Mouse (Mus musculus): ENCODE measurements around the gene Ids. TPM values are rescaled to one million over a fixed set of nuclear protein-coding genes. Genes with fewer than 3 reads are reported as not detected.
"Not testable (repeated sequence)": the region's sequence is repeated elsewhere in the genome, so short reads cannot be mapped to it uniquely, and the experiment has no call there.

Gene Ids
- 1.9 and 2.1 TPM in 2 replicates for polyA plus RNA-seq (2015; fragmentation: Nextera tagmentation; extraction: Ambion mirVana)

DNA sequence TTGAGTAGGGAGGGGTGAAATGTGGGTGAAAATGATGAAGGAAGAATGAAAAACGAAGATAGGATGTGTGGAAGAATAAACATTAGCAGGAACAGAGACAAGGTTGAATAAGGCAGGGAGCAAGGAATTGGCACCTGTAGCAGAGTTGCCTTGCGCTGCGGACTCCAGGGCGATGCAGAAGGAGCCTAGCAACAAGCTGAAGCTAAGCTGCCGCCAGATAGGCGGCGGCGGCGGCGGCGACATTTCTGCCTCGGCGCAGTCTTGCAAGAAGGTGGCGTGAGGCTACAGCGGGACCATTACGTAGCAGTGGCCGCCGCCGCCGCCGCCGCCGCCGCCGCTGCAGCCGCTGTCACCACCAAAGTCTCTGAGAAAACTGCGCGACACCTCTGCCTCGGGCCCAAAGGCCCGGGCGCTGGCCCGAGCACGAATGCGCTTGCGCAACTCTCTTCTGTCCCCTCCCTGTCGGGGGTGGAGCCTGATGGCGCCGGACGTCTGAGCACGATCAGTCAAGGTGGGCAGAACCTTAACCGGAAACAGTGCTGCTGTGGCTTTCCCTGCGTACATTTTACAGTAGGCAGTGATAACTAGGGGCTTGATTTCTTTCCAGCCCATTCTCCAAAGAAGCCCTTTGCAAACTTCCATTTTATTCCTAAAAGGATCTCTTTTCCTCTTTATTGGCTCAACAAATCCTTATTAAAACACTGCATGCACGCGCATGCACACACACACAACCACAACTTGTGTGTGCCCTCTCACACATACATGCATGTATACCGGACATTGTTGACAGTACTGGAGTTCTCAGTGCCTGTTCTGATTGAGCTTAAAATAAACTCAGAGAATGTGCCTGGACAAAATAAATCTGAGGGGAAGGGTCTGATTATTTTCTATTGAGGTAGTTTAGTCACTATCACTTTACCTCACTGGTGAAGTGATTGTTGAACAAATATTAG is at the start of gene Ids:
Gene Ids, minus strand, starts transcription at position 424 of the 953 bp plus-strand sequence.
- H3K36me3 ChIP-seq (ENCODE audit: control insufficient read depth, insufficient read depth, low read length) = no peaks in the 10 kb centered on the region
- 12% methylated on average over 40 of the region's 45 CpGs for WGBS
- H3K27ac ChIP-seq (ENCODE audit: low read length) = no peak within 1 kb of the TSS
- ATAC-seq = peak; percentile 98
- H3K4me2 ChIP-seq (ENCODE audit: low read depth, low read length) = peak within 1 kb of the TSS; percentile 41
- peak within 1 kb of the TSS; percentile 71 for H3K9ac ChIP-seq (ENCODE audit: low read depth, low read length)
- H3K9me3 ChIP-seq (ENCODE audit: control insufficient read depth, low read length) = no peaks in the 10 kb centered on the region
- H3K27me3 ChIP-seq (replicated peaks; ENCODE audit: control insufficient read depth, insufficient read depth, low read length) = no peaks in the 10 kb centered on the region
- H3K4me1 ChIP-seq (ENCODE audit: control insufficient read depth, insufficient read depth, low read length) = no peaks in the 10 kb centered on the region
- H3K4me3 ChIP-seq (ENCODE audit: low read length) = peak within 1 kb of the TSS; percentile 53

DNA sequence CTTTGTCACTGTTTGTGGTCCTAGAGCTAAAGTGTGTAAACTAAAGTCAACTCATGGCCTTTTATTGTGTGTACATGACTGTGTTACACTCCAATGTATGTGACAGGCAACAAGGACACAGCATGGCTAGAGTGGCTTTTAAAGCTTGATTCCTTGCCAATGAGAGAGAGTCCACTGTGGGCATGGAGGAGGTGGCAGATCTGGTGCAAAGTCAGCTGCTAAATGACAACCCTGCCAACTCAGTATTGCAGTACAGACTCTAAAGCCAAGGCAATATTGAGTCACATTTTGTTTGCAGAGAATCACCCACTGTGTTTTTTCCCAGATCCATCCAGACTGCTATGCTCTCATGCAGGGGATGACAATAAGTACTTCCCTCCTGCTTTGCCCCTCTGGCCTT is 27.8 kb upstream of the Ids start:
- H3K27ac ChIP-seq (ENCODE audit: low read length); H3K9me3 ChIP-seq (ENCODE audit: control insufficient read depth, low read length); ATAC-seq; H3K9ac ChIP-seq (ENCODE audit: low read depth, low read length); H3K4me1 ChIP-seq (ENCODE audit: control insufficient read depth, insufficient read depth, low read length); H3K36me3 ChIP-seq (ENCODE audit: control insufficient read depth, insufficient read depth, low read length); H3K4me2 ChIP-seq (ENCODE audit: low read depth, low read length); H3K27me3 ChIP-seq (replicated peaks; ENCODE audit: control insufficient read depth, insufficient read depth, low read length); H3K4me3 ChIP-seq (ENCODE audit: low read length): not testable (repeated sequence)

DNA sequence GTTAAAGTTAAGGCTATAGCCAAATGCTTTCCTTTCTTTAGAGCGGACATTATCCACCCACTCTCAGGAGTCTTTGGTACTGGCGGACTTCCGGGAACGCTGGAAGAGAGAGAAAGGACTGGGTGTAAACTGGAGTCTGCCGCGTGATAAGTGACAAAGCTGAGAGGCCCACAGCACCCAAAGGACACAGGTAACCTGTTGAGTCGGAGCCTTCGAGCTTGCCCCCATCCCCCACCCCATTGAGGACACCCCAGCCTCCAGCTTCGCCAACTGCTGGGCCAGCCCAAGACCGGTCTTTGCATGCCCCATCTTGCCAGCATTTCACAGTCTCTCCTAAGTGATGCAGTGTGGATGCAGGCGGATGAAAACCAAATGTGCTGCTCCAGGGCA is 21.1 kb upstream of the Ids start:
- Histone ChIP-seq H3K36me3 (ENCODE audit: control insufficient read depth, insufficient read depth, low read length) (peaks cover 2% of the 10 kb centered on the region; the same call in 1 of the 2 replicates), H3K27ac (ENCODE audit: low read length) (peak overlapping the region; percentile 82), H3K9ac (ENCODE audit: low read depth, low read length) (peak overlapping the region; percentile 66), H3K4me1 (ENCODE audit: control insufficient read depth, insufficient read depth, low read length) (0 out of 2 replicates have a peak, but pooled peaks cover 3% of the 10 kb centered on the region), H3K4me2 (ENCODE audit: low read depth, low read length) (peak overlapping the region; percentile 50), H3K4me3 (ENCODE audit: low read length) (peak overlapping the region; percentile 58), H3K27me3 (replicated peaks; ENCODE audit: control insufficient read depth, insufficient read depth, low read length) (no peaks in the 10 kb centered on the region), H3K9me3 (ENCODE audit: control insufficient read depth, low read length) (no peaks in the 10 kb centered on the region)
- WGBS = 20% methylated on average over 11 of the region's 11 CpGs
- peak; percentile 63 for ATAC-seq

DNA sequence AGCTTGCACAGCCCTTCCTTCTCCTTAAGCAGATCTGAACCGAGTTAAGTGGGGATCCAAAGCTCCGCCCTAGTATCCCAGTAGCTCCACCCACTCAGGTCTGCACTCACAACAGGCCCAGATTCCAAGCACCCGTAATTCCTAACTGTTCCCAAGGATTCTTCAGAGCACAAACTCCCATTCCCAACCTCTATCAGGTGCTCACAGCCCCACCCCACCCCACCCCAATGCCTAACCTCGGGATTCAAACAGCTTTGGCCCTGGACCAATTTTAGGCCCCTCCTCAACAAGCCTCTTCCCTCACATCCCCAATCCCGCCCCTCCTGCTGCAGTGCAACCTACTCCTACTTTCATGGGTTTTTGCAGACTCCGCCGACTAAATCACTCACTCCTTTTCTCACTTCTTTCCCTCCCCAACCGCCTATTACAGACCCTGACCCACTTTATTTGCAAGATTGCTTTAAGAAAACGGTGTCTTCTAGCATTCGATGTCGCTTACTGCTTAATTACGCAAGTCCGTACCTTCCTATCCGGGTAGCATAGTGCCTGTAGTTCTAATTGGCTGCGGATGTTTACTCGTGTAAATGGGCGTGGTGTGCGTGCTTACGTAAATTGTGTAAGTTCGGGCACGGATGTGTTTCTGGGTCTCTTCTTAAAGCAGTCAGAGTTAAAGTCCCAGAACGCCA is 20.5 kb upstream of the Ids start, which contains the start of gene 1110012L19Rik:
Gene 1110012L19Rik, plus strand, starts transcription at position 602 of the 686 bp plus-strand sequence.
- peak within 1 kb of the TSS; percentile 66 for H3K9ac ChIP-seq (ENCODE audit: low read depth, low read length)
- WGBS = 12% methylated on average over 22 of the region's 22 CpGs
- peaks cover 2% of the 10 kb centered on the region; the same call in 1 of the 2 replicates for H3K36me3 ChIP-seq (ENCODE audit: control insufficient read depth, insufficient read depth, low read length)
- H3K9me3 ChIP-seq (ENCODE audit: control insufficient read depth, low read length) = no peaks in the 10 kb centered on the region
- peak within 1 kb of the TSS; percentile 58 for H3K4me3 ChIP-seq (ENCODE audit: low read length)
- H3K27me3 ChIP-seq (replicated peaks; ENCODE audit: control insufficient read depth, insufficient read depth, low read length) = no peaks in the 10 kb centered on the region
- peak; percentile 97 for ATAC-seq
- H3K4me1 ChIP-seq (ENCODE audit: control insufficient read depth, insufficient read depth, low read length) = 0 out of 2 replicates have a peak, but pooled peaks cover 3% of the 10 kb centered on the region
- H3K27ac ChIP-seq (ENCODE audit: low read length) = peak within 1 kb of the TSS; percentile 82
- peak within 1 kb of the TSS; percentile 50 for H3K4me2 ChIP-seq (ENCODE audit: low read depth, low read length)

DNA sequence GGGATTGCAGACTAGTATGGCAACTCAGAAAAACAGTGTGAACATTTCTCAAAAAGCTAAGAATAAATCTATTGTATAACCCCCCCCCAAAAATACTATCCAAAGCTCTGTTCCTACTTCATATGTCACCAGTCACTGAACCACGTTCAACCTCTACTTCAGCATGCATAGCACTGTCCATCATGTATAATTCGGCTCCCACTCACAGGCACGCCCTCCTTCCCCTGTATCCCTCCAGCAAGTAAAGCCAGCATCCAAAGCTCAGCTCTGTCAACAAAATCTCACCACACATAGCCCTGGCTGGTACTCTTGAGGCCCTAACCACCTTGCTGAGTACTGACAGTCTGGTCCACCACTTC is 20.0 kb upstream of the Ids start:
- Histone ChIP-seq H3K4me1 (ENCODE audit: control insufficient read depth, insufficient read depth, low read length) (0 out of 2 replicates have a peak, but pooled peaks cover 3% of the 10 kb centered on the region), H3K4me2 (ENCODE audit: low read depth, low read length) (peak overlapping the region; percentile 48), H3K9me3 (ENCODE audit: control insufficient read depth, low read length) (no peaks in the 10 kb centered on the region), H3K27ac (ENCODE audit: low read length) (peak overlapping the region; percentile 82), H3K36me3 (ENCODE audit: control insufficient read depth, insufficient read depth, low read length) (peaks cover 2% of the 10 kb centered on the region; the same call in 1 of the 2 replicates), H3K9ac (ENCODE audit: low read depth, low read length) (peak overlapping the region; percentile 66), H3K4me3 (ENCODE audit: low read length) (peak overlapping the region; percentile 58), H3K27me3 (replicated peaks; ENCODE audit: control insufficient read depth, insufficient read depth, low read length) (no peaks in the 10 kb centered on the region)
- 53% methylated on average over 3 of the region's 3 CpGs for WGBS
- ATAC-seq = peak; percentile 28; the same call in 1 of the 2 replicates

DNA sequence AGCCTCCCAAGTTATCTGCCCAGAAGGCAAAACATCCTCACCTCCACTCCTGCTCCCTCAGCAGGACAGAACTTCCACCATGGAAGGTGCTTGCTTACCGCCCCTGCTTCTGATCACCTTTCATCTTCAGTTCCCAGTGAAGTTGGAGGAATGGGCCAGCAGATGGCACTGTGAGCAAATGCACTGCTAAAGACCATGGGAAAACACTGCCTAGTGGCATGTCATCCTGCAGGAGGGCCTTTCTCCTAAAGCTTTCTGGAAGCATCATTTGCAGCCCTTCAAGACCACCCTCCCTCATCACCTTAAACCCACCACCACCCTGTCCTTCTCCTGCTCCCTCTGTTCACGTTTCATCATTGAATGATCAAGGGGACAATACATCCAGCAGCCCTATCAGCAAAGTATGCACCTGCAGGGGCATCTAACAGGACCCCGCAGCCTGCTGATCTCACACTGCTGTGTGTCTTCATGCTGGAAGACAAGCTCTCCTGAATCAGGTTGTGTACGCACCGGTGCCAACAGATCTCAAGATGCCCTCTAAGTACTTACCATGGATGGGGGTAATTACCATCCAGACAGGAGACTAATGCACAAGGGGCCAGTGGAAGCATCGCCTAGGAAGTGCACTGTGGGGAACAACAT is 9.7 kb upstream of the Ids start:
- not testable (repeated sequence) for H3K4me2 ChIP-seq (ENCODE audit: low read depth, low read length); H3K36me3 ChIP-seq (ENCODE audit: control insufficient read depth, insufficient read depth, low read length); H3K27ac ChIP-seq (ENCODE audit: low read length); H3K9me3 ChIP-seq (ENCODE audit: control insufficient read depth, low read length); ATAC-seq; H3K4me1 ChIP-seq (ENCODE audit: control insufficient read depth, insufficient read depth, low read length); H3K9ac ChIP-seq (ENCODE audit: low read depth, low read length); H3K4me3 ChIP-seq (ENCODE audit: low read length); H3K27me3 ChIP-seq (replicated peaks; ENCODE audit: control insufficient read depth, insufficient read depth, low read length)
- 66% methylated on average over 6 of the region's 6 CpGs for WGBS

DNA sequence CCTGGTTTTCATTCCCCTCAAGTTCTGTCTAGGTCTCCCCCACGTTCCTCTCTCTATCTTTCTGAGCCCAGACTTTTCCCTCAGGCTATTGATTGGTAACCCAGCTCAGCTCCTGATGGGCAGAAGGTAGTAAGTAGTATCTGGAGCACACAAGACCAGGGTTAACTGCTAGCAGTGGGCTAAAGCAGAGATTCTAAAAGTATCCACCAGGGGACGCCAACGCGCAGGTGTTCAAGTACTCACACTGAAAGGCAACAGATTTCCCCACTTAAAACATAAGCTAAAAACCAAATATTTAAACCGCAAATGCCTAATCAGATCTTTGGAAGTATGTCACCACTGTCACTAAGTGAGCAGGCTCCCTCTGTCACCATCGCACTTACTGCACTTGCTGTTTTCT is 4.9 kb upstream of the Ids start:
- H3K27ac ChIP-seq (ENCODE audit: low read length); H3K27me3 ChIP-seq (replicated peaks; ENCODE audit: control insufficient read depth, insufficient read depth, low read length); H3K4me1 ChIP-seq (ENCODE audit: control insufficient read depth, insufficient read depth, low read length); H3K9ac ChIP-seq (ENCODE audit: low read depth, low read length); ATAC-seq; H3K9me3 ChIP-seq (ENCODE audit: control insufficient read depth, low read length); H3K4me3 ChIP-seq (ENCODE audit: low read length); H3K36me3 ChIP-seq (ENCODE audit: control insufficient read depth, insufficient read depth, low read length); H3K4me2 ChIP-seq (ENCODE audit: low read depth, low read length): not testable (repeated sequence)
- WGBS = 20% methylated on average over 1 of the region's 6 CpGs

DNA sequence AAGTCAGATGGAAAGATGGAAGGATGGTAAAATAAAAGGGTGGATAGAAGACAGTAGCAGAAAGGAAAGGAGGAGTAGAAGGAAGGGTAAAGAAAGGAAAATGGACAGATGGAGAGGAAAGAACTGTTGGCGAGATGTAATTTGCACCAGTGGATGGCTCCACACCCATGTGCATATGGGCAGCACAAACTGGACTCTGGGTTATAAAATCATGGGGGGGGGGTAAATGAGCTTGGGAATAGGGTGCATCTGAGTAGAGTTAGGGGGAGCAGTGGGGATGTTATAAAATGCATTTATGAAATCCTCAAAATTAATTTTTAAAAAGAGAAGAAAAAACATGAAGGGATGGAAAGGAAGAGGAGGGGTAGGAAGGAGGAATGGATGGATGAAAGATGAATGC is 682 bp downstream of the Ids start:
- H3K9me3 ChIP-seq (ENCODE audit: control insufficient read depth, low read length) = no peaks in the 10 kb centered on the region
- H3K27ac ChIP-seq (ENCODE audit: low read length) = no peak overlapping the region
- H3K36me3 ChIP-seq (ENCODE audit: control insufficient read depth, insufficient read depth, low read length) = no peaks in the 10 kb centered on the region
- WGBS = 85% methylated on average over 1 of the region's 1 CpGs
- peak overlapping the region; percentile 53 for H3K4me3 ChIP-seq (ENCODE audit: low read length)
- 0 out of 2 replicates have a peak overlapping the region, but pooled peaks have one; percentile 71 for H3K9ac ChIP-seq (ENCODE audit: low read depth, low read length)
- no peaks in the 10 kb centered on the region for H3K27me3 ChIP-seq (replicated peaks; ENCODE audit: control insufficient read depth, insufficient read depth, low read length)
- ATAC-seq = no peak
- peak overlapping the region; percentile 38 for H3K4me2 ChIP-seq (ENCODE audit: low read depth, low read length)
- no peaks in the 10 kb centered on the region for H3K4me1 ChIP-seq (ENCODE audit: control insufficient read depth, insufficient read depth, low read length)

DNA sequence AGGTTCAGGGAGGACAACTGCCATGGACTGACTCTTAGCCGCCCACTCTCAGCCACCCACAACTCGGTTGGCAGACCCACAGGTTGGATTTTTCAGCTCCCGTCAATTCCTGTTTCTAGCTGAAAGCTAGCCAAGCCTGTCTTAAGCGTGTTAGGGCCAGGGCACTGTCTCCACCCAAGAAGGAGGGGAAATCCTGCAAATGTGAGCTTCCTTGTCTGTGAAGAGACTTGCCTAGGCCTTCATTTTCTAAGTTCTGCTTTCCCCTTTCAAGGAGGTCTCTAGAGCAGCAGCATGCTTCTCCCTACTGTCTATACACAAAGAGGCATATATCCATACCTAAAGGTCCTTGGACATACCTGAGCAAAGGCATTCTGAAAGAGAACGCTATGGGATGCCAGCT is 1.4 kb downstream of the Ids start:
- Histone ChIP-seq H3K4me2 (ENCODE audit: low read depth, low read length) (no peak overlapping the region; the same call in 1 of the 2 replicates), H3K4me1 (ENCODE audit: control insufficient read depth, insufficient read depth, low read length) (no peaks in the 10 kb centered on the region), H3K36me3 (ENCODE audit: control insufficient read depth, insufficient read depth, low read length) (no peaks in the 10 kb centered on the region), H3K27me3 (replicated peaks; ENCODE audit: control insufficient read depth, insufficient read depth, low read length) (no peaks in the 10 kb centered on the region), H3K4me3 (ENCODE audit: low read length) (no peak overlapping the region), H3K9ac (ENCODE audit: low read depth, low read length) (no peak overlapping the region), H3K9me3 (ENCODE audit: control insufficient read depth, low read length) (no peaks in the 10 kb centered on the region), H3K27ac (ENCODE audit: low read length) (no peak overlapping the region)
- WGBS = 77% methylated on average over 5 of the region's 5 CpGs
- ATAC-seq = no peak

Data from intestine, embryonic 16.5 days (tissue).